Mouse (Mus musculus): ENCODE data around the gene C1galt1.

Gene C1galt1

DNA sequence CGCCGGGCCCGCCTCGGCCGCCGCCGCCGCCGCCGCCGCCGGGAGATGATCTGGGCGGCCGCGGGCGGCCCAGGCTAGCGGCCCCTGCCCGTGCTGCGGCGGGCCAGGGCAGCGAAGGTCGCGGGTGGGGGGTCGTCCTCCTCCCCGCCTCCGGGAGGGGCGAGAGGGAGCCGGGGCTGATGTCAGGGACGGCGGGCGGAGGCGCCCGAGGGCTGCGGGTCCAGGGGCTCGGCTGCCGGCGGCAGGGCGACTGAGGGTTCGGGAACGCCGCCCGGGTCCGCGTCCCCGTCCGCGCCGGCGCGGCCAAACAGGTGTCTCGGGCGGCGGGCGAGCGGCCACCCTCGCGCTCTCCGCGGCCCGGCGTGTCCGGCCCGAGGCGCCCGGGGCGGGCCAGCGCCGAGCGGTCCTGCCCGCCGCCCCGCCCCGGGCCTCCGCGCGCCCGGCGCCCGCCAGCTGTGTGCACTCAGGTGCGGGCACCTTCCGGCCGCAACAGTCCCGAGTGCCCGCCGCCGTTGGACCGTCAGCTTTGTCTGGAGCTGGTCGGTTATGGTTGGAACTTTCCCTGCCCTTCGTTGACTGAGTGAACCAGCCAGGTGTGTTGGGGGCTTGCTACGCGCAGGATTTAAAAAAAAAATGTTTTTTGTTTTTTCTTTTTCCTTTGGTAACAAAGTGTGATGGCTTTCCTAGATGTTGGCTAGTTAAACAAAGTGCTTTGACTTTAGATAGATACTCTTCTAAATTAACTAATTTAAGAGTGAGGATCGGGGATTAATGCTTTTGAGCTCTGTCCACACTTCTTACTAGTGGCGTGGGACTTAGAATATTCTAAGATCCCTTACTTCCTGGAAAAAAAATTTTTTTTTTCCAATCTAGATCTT lies at the start of gene C1galt1:
Gene C1galt1 (plus strand): TSS at position 41 of the 878 bp plus-strand sequence.
- DNase-seq (ENCODE audit: low read depth in 1 of 2, low spot score in 2 of 2): no peak

DNA sequence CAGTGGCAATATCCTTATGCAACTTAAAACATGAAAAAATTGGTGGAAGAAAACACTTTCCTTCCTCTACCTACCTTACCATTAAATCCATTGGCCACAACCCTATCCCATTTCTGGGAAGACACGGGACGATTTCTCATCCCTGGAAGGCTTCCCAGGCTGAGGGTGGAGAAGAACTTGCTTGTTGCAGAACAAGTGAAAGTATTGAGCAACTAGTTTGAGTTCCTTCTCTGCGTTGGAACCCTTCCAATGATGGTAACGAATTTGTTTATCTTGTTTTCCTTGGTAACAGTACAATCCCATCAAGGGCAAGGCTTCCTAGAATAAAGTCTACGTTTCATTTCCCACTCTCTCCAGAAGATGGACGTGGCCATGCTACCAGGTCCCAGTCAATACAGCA lies 44.7 kb upstream of the C1galt1 start:
- DNase-seq (ENCODE audit: low read depth in 1 of 2, low spot score in 2 of 2): peak in 1 of 2 experiments; percentile 1

DNA sequence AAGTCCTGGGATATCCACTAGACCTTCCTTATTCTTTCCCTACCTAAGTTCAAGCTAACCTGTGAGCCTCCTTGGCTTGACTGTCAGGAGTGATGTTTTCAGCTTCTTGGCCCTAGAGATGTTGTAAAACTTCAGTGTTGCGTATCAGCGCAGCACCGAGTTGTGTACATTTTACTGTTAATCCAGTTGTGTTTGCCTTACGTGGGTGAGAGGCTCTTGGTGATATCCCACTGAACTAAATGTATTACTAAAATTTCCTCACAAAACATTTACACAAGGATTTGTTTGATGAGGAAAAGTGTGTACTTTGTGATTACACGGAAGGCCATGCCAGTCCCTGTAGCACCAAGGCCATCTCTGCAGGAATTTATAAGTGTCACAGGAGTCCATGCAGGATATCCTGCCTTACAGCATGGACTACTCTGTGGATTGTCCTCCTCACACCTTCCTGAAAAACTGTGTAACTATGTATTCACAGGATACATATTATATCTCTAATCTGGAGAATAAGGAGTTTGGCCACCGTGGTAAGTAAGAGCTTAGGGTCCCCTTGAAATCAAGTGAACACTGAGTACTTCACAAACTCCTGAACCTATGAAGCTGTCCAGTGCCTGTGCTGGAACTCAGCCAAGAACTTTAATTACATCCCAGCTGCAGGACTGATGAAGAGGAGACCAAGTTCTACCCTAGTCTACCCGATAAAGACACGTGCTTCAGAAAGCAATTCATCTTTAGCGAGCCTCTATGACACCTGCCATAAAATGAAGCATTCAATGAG lies 40.7 kb upstream of the C1galt1 start:
- DNase-seq (ENCODE audit: low read depth in 1 of 2, low spot score in 2 of 2): no peak

DNA sequence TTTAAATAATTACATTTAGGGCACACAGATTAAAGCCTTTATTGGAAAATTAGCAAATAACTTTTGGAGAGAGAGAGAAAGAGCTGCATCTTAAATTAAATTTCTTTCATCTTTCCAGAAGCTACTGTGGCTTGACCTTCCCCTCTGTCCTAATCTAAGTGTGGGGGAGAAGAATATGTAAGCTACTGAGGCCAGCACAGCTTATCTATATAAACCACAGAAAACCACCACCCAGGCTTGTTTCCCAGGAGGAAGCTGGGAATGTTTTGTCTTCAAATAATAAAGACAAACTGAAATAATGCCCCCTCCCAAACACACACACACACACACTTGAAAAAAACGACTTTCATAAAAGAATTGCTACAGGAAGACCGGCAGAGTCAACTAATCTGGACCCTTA lies 30.5 kb upstream of the C1galt1 start:
- DNase-seq (ENCODE audit: low read depth in 1 of 2, low spot score in 2 of 2): no peak

DNA sequence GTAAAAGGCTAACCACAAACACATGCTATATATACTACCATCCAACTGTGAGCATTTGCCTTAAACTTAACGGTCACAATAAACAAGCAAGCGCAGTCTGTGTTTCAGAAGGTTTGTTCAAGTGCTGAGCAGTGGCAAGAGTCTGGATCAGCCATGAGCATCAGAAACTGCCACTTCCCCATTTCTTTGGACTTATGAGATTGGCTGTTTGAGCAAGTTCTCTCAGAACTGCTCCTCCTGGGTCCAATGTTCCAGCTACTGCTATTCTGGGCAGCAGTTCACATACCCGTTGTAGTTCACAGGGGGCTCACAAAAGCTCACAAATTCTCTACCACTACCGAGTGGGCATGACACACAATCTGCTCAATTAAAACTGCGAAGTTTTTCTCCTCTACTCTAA lies 28.4 kb upstream of the C1galt1 start:
- no peak for DNase-seq (ENCODE audit: low read depth in 1 of 2, low spot score in 2 of 2)

DNA sequence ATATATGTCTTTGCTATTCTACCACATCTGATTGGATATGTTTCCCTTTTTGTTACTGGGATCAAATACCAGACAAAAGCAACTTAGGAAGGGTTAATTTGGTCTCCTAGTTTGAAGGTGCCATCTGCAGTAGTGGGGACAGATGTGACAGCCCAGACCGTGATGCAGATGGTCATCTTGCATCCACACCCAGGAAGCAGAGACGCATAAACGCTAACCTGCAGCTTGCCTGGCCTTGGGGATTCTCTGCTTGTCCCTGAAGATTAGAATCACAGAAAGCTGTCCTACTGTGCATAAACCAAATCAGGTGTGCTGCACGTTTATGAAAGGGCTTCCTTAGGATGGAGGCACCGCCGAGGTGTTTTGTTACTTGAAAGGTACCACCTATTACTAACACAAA lies 22.0 kb upstream of the C1galt1 start:
- DNase-seq (ENCODE audit: low read depth in 1 of 2, low spot score in 2 of 2): no peak

DNA sequence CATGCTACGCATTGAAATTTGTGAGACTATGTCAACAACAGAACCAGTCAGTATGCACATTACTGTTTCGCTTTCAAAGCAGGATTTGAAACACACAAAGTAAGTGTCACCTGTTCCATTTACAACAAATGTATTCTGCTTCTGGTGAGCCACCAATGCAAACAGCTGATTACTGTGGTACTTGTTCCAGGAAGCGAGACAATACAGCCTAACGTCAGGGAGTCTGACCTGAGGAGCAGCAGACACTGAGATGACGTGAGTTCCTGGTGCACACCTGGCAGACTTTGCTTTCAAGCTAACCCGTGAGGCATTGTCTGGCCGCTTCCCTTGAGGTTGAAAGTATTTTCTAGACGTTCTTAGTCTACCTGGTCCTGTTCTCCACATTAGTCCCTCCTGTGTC lies 13.8 kb upstream of the C1galt1 start:
- no peak for DNase-seq (ENCODE audit: low read depth in 1 of 2, low spot score in 2 of 2)

DNA sequence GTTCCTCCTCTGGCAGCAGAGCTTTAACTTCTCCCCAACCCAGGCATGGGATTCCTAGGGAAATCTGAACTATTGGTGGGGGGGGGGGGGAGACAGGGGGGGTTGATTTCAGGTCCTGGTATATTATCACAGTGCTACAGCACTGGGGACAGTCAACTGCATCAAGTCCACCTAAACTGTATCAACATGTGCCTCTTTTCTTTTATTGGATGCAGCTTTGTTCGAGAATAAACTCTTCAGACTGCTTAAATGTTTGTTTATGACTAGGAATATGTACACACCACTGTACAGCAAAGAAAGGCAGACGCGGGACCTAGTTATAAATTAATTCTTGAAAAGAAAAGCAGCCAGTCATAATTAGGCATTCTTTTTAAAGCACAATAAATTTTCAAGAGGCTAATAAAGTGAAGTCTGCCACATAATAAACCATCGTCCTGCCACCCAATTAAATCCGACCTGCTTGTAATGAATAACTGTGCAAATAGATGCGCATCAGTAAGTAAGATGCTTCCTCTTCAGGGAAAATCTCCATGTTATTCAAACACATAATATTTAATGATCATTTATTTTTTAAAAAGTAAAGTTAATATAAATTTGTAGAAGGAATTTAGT lies 12.0 kb upstream of the C1galt1 start:
- no peak for DNase-seq (ENCODE audit: low read depth in 1 of 2, low spot score in 2 of 2)

DNA sequence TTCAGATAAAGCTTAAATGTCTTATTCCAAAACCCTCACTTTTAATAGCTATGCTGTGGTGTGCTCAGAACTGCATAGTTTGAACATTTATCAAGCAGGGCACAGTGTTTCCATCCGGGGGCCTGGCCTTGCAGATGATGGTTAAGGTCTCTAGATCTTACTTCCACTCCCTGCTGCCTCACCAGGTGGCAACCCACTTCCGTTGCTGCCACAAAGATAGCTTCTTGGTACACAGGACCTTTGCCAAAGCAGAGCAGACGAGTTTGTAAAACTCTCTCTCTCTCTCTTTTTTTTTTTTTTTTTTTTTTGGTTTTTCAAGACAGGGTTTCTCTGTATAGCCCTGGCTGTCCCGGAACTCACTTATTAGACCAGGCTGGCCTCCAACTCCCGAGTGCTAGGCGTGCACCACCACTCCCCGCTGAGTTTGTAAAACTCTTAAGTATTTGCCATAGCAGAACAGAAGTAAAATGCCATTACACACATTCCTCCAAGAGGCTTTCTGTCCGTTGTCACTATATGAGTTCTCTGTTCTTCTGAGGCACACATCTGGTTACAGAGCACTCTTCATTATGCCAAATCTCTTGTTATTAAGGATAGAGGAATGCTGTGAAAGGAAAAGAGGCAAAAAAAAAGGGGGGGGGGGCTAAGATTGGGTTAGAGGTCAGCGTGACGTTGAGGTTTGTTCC lies 773 bp upstream of the C1galt1 start:
- no peak for DNase-seq (ENCODE audit: low read depth in 1 of 2, low spot score in 2 of 2)

DNA sequence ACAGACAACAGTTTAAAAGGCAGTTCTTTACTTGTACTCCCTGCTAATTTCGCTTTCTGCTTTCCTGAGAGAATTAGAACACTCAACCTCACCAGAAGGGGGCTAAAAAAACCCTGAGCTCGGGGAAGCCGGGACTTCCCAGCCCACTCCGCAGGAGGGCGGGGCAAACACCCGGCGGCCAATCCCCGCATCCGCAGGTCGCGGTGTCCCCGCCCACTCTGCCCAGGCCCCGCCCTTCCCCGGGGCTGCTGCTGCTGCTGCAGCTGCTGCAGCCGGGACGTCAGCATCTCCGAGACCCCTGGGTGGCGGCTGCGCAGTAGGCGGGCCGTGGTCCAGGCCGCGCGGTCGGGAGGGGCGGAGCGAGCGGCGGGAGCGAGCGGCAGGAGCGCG lies 235 bp upstream of the C1galt1 start:
- peak; percentile 95 to 99 for DNase-seq (ENCODE audit: low read depth in 1 of 2, low spot score in 2 of 2)

DNA sequence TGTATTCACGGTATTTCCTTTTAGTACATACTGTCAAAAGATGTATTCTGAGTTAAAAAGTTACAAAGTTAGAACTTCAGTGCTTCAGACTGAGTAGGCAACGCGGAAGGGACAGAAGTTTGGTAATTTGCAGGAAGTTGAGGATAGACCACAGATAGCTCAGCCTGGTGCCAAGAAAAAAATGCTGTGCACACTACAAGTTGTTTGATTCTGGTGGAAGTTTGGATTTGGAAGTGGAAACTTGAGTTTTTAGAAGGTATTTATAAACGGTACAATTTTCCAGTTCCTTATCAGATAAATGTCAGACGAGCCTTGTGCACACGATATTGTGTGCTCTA lies 1.0 kb downstream of the C1galt1 start:
- DNase-seq (ENCODE audit: low read depth in 1 of 2, low spot score in 2 of 2): no peak

DNA sequence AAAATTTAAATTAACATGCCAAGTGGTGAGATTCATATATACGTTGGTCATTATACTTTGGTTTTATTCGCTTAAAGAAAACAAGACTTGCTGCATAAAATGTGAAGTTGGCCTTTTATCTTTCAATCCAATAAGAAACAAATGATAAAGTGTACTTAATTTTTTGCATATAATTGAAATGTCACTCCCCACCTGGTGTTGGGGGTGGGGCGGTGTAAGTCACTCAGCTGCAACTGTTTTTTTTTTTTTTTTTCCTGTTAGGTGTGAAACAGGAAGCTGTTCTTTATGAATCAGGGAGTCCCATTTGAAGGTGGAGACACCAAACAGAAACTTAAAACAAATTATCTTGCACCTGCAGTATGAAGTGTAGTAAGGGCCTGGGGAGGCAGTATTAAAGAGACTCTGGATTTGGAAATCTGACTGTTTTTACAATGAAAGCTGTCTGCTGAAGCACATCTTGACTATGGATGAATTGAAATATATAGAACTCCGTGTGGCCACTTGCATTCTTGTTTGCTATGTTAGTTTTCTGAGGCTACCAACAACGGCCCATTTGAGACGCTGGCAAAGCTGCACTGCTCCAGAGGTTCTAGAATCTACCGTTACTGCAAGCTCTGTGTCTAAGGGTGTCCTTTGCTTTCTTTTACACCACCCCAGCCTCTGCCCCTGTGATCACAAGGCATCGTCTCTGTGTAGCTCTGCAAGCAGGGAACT lies 2.2 kb downstream of the C1galt1 start:
- no peak for DNase-seq (ENCODE audit: low read depth in 1 of 2, low spot score in 2 of 2)

DNA sequence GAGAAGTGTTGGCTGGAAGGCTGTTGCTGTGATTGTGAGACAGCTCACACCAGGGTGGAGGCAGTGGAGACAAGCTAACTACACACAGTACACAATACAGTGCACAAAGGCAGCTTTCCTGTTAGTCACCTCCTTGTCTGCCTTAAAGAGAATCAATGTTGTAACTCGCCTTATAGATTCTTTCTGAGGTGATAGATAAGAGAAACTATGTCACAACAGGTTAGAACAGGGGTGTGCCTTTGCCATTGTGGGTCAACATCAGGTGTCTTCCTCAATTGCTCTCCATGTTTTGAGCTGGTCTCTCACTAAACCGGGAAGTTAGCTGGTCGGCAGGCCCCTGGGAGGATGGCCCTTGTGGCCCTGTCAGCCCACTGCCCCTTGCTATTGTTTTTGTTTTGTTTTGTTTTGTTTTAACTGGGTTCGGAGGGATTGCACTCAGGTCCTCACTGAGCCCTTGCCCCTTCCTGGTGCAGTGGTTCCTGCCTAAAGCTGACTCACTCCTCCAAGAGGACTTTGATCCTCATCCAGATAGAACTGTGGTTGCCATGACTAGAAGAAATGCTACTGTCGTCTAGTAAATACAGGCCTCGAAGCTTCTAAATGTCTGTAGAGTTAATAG lies 3.4 kb downstream of the C1galt1 start:
- no peak for DNase-seq (ENCODE audit: low read depth in 1 of 2, low spot score in 2 of 2)

DNA sequence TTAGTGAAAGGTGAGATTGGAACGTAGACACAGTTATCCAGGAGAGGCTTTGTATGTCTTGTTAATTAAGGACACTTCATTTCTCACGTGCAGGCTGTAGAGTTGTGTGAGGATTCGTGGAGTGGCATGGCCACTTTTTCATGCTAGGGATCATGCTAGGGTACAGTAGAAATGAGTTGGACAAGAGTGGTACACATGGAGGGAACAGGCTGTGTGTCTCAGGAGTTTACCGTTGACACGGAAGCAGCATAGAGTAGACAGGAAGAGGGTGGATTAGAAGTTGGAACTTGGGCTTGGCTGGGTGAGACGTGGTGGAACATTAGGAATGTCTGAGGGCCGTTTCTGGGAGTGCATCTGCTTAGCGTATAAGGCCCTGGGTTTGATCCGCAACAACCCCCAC lies 4.1 kb downstream of the C1galt1 start:
- DNase-seq (ENCODE audit: low read depth in 1 of 2, low spot score in 2 of 2): no peak

DNA sequence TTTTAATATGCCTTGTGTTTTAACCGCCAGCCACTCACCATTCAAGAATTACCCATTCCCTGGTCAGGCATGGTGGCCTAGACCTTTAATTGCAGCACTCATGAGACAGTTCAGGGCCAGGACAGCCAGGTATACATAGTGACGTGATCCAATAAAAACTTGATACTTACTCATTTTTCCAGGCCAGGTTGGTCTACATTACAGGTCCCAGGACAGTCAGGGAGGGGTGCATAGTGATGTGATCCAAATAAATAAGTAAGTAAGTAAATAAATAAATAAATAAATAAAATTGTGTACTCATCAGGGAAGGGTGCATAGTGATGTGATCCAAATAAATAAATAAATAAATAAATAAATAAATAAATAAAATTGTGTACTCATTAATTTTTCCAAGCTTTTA lies 6.4 kb downstream of the C1galt1 start:
- no peak for DNase-seq (ENCODE audit: low read depth in 1 of 2, low spot score in 2 of 2)

DNA sequence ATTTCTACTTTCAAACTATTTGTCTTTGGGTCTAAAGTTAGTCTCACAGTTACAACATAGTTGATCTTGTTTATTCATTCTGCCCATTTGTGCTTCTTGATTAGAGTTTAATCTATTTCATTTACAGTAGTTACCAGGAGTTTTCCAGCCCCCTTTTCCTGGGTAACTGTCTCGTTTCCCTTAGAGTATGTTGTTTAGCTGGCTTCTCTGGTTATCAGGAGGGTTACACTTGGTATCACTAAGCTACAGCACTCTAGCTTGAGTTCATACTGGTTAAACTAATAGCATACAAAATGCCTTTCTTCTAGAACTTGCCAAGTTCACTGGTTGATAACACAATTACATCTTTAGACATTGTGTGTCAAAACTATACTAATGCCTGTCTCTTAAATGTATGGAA lies 8.3 kb downstream of the C1galt1 start:
- no peak for DNase-seq (ENCODE audit: low read depth in 1 of 2, low spot score in 2 of 2)

DNA sequence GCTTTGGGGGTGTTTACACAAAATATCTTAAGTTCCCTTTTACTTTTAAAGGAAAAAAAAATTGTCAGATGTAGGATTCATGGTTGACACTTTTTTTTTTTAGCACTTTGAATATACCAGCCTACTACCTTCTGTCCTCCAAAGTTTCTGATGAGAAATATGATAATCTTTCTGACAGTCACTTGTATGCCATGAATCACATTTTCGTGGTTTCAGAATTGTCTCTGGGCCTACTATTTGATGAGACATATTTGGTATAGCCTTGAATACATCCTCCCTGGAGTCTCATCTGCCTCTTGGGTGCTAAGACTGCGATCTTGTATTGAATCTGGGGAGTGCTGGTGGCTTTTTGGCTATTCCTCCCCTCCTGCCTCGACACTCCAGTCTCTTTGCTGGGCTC lies 8.8 kb downstream of the C1galt1 start:
- no peak for DNase-seq (ENCODE audit: low read depth in 1 of 2, low spot score in 2 of 2)

DNA sequence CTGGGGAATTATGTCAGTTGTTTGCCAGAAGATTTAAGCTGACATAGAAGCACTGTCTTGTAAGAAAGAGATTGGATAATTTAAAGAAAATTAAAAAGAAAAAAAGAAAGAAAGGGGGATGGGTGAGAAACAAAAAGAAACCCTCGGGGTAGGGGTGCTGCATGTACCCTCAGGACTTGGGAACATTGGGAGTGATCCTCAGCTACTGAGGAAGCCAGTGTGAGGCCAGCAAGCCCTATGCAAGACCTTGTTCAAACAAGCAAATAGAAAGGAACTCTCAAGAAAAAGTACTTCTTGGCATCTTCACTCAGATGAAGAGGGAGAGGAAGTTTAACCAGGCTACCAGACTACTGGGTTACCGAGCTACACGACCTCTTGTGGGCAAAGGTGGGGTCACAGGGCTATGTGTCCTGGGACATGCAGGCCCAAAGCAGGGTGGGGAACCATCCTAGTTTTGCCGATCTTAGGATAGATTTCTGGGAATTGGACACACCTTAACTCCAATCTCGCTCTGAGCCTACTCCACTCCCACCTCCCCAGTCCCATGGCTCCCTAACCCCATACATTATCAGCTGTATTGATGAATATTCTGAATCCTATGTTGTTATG lies 12.1 kb downstream of the C1galt1 start:
- DNase-seq (ENCODE audit: low read depth in 1 of 2, low spot score in 2 of 2): no peak

DNA sequence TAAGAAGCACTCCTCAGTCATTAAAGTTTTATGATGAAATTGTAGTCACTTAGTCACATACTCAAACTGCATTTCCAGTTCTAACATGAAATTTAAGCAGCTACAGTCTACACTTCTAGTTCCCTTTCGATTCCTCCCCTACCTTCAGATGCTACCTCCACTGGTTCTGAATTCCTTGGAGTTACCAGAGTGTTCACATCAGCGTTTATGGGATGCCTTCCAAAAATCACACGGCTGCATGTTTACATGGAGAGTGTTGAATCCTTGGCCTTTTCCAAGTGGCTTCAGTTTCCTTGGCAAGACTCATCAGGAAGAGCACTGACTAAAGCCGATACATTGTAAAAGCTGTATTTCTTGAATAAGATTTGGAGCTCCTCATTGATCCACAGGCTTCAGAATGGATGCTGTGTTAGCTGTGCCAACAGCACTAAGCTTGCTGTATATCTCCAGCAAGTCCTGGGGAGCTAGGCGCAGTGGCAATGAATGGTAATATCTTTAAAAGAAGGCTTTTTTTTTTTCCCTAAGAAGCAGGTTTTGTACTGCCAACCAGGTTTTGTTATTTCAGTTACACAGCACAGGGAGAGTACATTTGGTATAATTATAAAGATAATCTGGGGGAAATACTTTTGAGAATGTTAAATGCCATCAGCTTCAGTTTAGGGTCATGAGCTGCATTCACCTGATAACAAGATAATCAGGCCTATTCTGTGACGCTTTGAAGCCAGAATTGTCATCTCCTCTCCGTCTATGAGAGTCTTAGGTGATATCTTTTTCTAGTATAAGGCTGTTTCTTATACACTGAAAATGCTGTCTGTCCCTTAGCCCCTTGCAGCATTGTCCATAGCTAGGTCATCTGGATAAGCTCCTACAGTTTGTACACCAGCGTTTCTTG lies 13.0 kb downstream of the C1galt1 start:
- no peak for DNase-seq (ENCODE audit: low read depth in 1 of 2, low spot score in 2 of 2)

Data from monocyte, adult 2 months (primary cell).